Mouse (Mus musculus) gastrocnemius, adult 8-10 months (tissue): ENCODE measurements around the gene Rps19bp1. TPM values are rescaled to one million over a fixed set of nuclear protein-coding genes. Genes with fewer than 3 reads are reported as not detected.

Experiments used
- DNase-seq, 2 experiments: peaks; one replicate each; pipeline ENCODE4 v3.0.0; 2022; ENCODE audit warnings: low spot score in 2 of 2
- total RNA-seq, 4 experiments: library from RNA; stranded (reverse); gene quantifications; 2 replicates each; pipeline ENCODE4 v1.2.4; 2022

The Rps19bp1 gene
- 10 to 100 TPM; 12.2 to 15.4 (median 12.8) TPM for total RNA-seq

GRCm38 (mm10) chr15:80263610-80264575 is at the start of gene Rps19bp1:
Gene Rps19bp1, minus strand, starts transcription at chr15:80264315.
- peak; percentile 68 to 79 for DNase-seq

- DNase-seq = no peak
Observed at GRCm38 (mm10) chr15:80306146-80306545, 42.0 kb upstream of the Rps19bp1 start.

DNA sequence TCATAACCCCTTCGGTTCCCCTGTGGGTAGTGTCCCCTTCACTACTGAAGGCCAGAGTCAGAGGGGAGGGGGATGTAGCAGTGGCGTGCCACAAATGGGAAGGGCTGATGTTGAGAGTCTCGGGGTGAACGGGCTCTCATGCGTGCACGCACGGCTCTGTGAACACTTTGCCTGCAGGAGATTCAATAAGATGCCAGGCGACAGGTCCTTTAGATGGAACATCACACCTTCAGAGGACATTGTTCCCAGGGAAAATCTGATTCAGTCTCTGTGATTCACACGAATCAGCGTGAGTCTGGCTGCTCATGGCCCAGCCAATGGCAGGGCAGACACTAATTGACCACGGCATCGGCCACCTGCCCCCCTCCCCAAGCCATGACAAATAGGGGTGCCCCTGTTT is 40.1 kb upstream of the Rps19bp1 start:
- DNase-seq = no peak

- no peak for DNase-seq
Observed at GRCm38 (mm10) chr15:80303779-80304178, 39.7 kb upstream of the Rps19bp1 start.

- no peak for DNase-seq
Observed at GRCm38 (mm10) chr15:80297146-80297545, 33.0 kb upstream of the Rps19bp1 start.

DNA sequence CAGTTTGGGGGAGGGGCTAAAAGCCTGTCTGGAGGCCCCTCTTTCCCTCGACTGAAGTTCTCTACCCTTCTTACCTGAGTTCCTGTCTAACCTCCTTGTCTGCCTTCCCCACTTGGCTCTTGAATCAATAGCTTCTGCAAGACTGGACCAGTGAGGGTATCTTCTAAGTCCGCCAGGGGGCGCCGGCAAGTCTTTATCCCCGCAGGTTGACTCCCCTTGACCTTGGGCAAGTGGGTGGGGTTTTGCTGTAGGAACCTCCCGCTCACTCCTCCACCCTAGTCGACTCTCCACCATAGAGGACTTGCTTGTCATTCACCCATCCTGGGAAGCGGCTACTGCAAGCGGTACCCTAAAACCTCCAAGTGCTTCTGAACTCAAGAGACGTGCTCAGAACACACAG is 25.3 kb upstream of the Rps19bp1 start:
- DNase-seq = peak; percentile 32 to 42

DNA sequence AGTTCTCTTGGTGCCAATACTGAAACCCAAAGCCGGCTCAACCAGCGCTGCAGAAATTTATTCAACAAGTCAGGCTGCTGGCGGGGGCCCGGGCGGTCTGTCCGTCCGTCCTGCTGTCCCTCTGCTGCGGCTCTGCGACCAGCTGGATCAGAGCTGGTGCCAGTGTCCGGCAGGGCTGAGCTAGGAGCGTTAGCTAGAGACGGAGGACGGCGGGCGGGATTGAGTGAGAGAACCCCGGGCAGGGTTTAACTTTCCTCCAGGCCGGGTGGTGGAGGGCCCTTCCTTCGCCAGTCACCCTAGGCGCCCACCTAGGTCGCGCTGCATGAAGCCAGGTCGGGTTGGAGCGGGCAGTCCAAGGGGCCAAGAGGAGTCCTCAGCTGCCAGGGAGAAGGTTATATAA is 23.9 kb upstream of the Rps19bp1 start:
- no peak for DNase-seq

DNA sequence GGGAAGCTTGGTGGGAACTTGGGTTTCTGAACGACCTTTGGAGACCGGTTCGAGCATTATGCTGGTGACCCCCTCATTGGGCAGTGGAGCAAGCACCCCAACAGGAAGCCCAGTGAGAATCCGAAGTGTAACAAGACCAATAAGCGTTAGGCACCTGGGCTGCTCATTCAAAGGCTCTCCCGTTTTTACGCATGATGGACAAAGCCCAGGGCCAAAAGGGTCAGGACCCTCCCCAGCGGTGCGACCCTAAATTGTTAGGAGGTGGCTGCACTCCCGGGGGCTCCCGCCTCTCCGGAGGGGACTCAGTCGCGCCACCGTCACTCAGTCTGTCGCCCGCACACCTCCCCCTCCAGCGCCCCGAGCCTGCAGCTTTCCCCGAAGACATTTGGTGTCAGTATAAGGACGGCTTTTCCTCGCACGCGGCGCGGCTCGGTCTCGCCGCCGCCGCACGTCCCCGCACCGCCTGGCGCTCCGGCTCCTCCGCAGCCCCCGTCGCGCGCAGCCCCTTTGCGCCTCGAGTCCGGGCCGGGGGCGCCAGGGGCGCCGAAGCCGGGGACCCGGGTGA is 22.8 kb upstream of the Rps19bp1 start, which contains the start of gene Cacna1i:
Gene Cacna1i (plus strand): TSS at position 388 of the 565 bp plus-strand sequence.
- no peak for DNase-seq

GRCm38 (mm10) chr15:80280646-80281045 is 16.5 kb upstream of the Rps19bp1 start:
- no peak for DNase-seq

GRCm38 (mm10) chr15:80279053-80279452 is 14.9 kb upstream of the Rps19bp1 start:
- DNase-seq = no peak

- no peak for DNase-seq
Observed at GRCm38 (mm10) chr15:80278121-80278759, 14.1 kb upstream of the Rps19bp1 start.

- DNase-seq = no peak
Observed at GRCm38 (mm10) chr15:80277625-80278024, 13.5 kb upstream of the Rps19bp1 start.

DNA sequence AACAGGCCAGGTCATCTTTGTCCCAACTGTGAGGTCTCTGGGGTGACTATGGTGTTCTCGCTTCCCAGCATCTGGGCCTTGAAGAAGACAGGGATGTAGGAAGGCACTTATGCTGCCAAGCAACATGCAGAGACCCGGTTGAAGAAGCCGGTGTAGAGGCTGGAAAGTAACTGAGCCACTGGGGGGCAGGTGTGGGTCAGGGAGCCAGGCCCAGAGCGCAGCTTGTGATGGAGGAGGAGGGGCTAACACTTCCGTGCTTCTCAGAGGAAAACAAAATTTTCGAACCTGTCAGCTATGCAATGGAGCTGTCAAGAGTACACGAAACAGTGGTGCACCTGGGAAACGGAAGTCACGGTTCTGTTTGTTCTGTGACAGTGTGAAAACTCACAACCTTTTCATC is 13.0 kb upstream of the Rps19bp1 start:
- DNase-seq = no peak

DNA sequence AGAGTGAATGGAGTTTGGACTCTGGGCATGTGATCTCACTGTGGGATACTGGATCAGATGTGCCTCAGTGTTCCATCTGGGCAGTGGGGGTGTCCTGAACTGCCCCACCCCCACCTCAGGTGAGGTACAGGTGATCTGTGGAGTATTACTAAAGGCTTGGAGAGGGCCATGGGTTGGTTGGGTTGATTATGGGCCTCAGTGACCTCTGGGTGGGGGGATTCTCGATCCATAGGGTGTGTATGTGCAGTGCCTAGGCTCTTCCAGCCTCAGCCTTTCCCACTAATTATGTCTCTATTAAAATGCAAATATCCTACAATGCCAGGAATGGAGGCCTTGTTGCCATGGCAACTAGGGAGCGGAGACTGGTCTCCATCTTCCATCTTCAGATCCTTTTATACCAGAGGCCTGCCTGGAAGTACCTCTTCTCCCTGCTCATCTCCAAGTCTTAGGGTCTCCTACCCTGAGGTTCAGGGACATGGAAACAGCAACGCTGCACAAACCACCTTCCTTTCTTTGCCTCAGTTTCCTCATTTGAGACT is 7.8 kb upstream of the Rps19bp1 start:
- DNase-seq = no peak

DNA sequence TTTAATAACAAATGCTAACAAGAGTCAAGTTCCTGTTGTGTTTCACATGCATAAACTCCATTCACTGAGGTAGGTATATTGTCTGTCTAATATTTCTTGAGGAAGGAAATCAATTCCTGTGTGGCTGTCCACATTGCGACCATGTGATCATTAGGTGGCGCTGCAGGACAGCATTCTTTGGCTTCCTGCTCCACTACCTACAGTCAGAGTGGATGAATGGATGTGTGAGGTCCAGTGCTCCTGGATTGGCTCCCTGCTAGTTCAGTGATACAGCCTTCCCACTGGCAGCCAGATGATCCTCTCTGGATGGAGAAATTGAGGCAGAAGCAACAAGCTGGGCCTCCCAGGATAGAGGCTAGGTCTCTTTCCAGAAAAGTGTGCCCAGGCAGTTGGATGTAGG is 2.2 kb upstream of the Rps19bp1 start:
- DNase-seq = peak; percentile 41 to 46

GRCm38 (mm10) chr15:80261100-80261499 is 3.0 kb downstream of the Rps19bp1 start:
- DNase-seq = no peak

DNA sequence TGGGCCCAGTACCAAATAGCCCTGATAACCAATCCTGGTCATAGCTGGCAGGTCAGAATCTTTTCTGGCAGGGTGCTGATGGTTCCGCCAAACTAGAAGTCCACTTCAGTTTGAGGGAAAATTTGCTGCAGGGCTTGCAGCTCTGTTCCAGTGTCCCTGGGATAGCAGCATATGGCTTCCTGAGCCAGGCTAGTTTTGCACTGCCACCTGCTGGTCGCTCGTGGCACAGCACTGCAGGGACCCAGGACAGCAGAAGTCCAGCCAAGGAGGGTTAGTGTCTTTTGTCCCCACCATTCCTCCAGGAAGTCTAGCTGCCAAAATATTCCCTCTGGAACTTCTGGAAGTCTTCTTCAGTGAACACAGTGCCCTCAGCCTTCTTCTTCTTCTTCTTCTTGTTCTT is 3.4 kb downstream of the Rps19bp1 start:
- DNase-seq = peak; percentile 64 to 73

- no peak for DNase-seq
Observed at GRCm38 (mm10) chr15:80259406-80260045, 4.6 kb downstream of the Rps19bp1 start.

GRCm38 (mm10) chr15:80258240-80259170 is 5.6 kb downstream of the Rps19bp1 start:
- no peak for DNase-seq

DNA sequence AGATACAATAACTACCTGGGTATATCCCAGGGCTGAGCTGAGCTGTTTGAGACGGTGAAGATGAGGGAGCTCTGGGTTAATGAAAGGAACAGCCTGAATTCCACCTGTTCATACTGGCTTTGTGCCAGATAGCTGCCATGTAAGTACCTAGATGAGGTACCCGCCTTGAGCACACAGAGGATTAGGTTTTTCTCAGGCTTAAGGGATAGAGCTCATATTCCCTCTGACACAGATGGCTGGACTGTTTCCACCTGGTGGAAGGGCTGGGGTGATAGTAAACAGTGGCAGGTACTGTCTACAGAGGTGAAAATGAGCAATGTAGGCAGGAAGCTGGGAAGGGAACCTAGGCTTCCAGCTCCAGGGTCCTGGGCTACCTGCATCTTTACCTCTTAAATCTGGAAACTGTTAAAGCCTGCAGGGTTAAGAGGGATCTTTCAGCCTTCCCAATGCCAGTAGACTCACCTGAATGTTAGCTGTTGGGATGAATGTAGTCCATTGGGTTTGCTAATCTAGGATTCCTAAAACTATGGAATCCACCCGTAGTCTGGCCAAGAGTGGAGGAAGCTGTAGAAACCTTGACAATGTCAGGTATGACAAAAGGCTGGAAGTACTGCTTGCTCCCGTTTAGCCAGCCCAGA is 6.4 kb downstream of the Rps19bp1 start:
- no peak for DNase-seq
